Mouse (Mus musculus) WW6 (cell line): ENCODE results near the gene Skap2.

ENCODE experiments used
- DNase-seq: peaks from one replicate; pipeline ENCODE4 v3.0.0-alpha.2; 2013; ENCODE audit warnings: low read depth, low spot score

The Skap2 gene

DNA sequence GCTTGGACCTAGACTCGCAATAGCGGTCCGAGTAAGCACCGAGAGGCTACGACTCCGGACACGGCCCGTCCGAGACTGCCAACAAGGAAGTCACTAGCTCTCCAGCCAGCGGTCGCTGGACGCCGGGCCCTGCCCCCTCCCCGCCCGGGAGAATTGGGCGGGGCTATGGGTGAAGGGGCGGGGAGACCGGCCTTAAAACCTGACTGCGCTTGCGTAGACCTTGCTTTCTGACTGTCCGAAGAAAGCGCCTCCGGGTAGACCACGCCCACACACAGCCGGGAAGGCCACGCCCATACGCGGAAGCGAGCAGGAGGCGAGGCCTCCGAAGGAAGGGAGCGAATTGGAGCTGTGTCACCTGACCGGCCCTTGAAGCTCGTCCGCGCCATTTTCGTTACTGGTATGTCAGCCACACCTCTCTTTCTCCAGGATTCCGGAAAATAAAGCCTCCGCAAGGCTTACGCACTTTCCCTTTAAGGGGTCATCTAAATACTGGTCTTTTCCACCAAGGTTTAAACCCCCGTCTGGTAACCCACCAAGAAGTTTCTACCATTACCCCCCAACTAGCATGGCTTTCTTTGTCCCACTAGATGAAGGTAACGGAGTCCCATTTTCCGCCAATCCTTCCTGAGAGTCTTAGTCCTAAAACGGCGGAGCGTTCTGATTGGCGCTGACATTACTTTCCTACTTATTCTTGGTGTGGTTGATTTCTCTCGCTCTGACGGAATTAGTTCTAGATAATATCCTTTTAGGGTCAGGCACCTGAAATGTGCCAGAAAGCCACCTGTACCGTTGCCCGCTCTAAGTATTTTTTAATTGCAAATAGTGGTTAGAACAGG, at the start of gene Skap2:
Gene Skap2 (minus strand): TSS at position 141 of the 836 bp plus-strand sequence.
- DNase-seq, result peak; percentile 97

DNA sequence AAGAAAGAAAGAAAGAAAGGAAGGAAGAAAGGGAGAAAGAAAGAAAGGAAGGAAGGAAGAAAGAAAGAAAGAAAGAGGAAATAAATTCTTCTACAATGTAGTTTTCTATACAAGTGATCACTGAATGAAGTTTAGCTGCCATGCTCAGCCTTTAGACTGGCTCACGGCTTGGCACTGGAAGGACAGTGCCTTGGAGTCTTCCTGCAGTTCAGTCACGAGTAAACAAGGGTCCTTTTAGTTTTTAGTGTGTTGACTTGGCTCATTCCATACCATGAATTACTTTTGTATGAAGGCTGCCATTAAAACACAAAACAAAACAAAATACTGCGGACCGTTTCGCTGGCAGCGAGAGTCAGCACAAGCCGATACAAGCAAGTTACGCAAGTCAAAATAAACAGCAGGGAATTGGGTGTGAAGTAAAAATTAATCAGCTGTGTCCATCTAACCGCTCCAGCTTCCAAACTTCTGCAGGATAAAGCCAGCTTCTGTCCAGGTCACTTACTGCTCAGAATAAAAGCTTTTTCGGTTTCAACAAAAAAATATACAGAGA, 46.6 kb upstream of the Skap2 start:
- no peak for DNase-seq

- DNase-seq, result no peak
Measured at GRCm38 (mm10) chr6:52058120-52058519, 45.8 kb upstream of the Skap2 start.

- no peak for DNase-seq
Measured at GRCm38 (mm10) chr6:52053567-52054561, 41.5 kb upstream of the Skap2 start.

DNA sequence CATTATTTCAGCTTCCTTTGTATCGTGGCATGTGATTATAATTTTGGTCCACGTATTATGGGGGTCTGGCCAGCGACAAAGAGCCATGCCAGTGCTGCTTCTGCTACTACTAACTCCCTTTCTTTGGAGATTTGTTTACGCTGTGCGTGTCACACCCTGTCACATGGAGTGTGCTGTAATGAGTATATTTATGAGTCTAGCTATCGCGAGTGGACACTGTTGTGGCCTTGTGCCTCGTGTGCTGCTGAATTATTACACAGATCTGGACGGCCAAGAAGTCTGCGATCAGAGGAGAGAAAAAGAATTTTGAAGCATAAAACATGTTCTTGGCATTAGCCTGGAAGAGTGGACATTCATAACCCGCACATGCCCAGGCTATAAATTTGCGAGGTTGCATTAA, 37.7 kb upstream of the Skap2 start:
- DNase-seq, result no peak

DNA sequence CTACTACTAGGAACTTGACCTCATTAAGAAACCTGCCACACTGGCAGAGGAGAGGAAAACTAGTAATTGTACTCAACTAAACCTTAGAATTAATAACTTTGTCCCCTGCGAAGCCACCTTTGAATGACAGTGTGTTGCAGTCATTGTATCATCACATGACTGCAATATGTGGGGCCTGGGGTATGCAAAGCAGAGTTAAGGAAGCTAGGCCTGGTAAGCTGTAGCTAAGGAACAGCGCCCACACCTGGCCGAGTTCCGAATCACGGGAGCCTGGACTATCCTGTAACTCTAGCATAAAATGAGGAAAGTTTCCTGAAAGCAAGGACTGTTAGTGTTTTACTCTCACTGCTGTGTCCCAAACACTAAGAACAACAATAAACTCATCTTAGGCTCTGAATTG, 33.2 kb upstream of the Skap2 start:
- DNase-seq, result no peak

DNA sequence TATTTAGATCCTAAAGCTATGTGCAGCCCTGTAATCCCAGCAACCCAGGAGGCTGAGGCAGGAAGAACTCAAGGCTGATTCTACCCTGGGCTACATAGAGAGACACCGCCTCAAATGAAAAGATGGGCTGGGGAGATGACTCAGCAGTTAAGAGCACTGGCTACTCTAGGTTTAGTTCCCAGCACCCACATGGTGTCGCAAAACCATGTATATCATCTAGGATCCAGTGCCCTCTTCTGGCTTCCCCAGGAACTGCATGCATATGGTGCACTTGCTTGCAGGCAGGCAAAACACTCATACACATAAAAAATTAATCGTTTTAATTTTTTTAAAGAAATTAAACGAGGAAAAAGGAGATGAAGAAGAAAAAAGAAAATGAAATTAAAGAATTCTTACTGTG, 23.7 kb upstream of the Skap2 start:
- DNase-seq, result peak; percentile 72

- no peak for DNase-seq
Measured at GRCm38 (mm10) chr6:52031181-52031580, 18.8 kb upstream of the Skap2 start.

DNA sequence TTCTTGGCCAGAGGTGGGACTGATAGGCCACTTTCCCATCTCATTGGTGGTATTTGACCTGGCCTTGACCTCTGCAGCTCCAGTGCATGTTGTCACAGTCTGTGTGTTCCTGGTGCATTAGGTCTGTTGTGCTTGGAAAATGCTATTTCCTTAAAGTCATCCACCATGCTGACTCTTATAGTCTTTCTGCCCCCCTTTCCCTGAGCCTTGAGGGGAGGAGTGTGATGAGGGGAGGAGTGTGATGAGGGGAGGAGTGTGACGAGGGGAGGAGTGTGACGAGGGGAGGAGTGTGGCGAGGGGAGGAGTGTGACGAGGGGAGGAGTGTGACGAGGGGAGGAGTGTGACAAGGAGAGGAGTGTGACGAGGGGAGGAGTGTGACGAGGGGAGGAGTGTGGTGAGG, 15.8 kb upstream of the Skap2 start:
- DNase-seq, result no peak

GRCm38 (mm10) chr6:52027181-52027580, 14.8 kb upstream of the Skap2 start:
- DNase-seq, result no peak

DNA sequence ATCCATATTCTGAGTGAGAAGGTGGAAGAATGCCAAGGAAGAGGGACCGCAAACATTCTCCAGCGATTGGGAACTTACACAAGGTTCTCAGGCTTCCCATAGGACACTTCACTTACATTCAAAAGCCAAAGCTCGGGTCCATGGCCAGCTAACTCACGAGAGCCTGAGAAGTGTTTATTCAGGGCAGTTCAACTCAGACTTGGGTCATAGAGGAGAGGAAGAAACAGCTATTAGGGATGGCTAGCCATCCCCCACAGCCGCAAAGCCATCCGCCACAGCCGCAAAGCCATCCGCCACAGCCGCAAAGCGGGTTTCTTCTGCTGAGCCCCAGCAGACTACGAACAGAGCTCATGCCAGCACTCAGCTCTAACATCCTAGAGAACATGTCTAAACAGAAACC, 13.9 kb upstream of the Skap2 start:
- DNase-seq, result no peak

DNA sequence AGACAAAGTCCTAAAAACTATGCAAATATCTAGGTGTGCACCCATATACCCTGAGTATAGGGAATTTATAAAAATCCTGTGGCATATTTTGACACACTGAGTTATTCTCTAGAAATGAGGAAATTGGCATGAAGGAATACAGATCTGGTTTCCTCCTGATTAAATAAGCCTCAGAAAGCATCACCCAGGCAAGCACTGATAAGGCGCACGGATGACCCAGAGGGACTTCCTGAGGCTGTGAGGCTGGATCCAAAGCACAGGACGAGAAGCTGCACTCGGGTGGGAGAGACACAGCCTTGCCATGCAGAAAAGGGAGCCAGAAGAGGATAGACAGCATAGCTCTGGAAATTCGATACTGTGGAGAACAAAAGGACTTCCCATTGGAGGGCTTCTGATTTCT, 12.4 kb upstream of the Skap2 start:
- no peak for DNase-seq

- DNase-seq, result no peak
Measured at GRCm38 (mm10) chr6:52022363-52022762, 10.0 kb upstream of the Skap2 start.

GRCm38 (mm10) chr6:52020276-52020675, 7.9 kb upstream of the Skap2 start:
- no peak for DNase-seq

DNA sequence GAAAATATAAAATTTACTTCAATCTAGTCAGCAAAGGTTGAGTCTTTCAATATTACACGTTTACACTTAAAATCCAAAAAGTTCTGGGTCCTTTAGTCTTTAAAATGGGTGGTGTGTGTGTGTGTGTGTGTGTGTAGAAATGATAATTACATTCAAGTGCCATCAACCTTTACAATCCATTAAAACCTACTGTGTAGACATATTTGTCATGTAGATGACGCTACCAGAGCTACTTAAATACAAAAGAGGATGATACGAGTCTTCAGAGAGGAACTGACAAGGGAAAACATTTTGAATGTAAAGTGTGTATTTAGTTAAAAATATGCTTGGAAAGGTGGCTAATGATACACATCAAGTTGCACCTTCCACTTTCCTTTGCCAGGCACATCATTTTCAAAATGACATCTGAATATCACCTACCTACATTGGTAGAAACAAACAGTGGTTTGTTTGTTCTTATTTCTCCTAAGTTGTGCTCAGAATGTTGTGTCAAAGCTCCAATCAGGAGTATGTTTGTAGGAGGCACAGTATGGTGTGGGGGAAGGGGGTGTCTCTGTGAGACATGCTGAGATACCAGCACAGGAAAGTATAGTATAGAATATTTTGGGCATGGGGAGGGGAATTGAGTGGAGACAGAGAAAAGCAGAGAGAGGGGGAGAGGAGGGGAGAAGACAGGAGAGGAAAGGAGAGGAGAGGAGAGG, 1.0 kb upstream of the Skap2 start:
- DNase-seq, result no peak

- DNase-seq, result peak; percentile 57
Measured at GRCm38 (mm10) chr6:52011559-52012408, 565 bp downstream of the Skap2 start.

GRCm38 (mm10) chr6:52009385-52009784, 3.0 kb downstream of the Skap2 start:
- DNase-seq, result no peak

- no peak for DNase-seq
Measured at GRCm38 (mm10) chr6:52008757-52009156, 3.6 kb downstream of the Skap2 start.

- DNase-seq, result no peak
Measured at GRCm38 (mm10) chr6:52006649-52007218, 5.6 kb downstream of the Skap2 start.

DNA sequence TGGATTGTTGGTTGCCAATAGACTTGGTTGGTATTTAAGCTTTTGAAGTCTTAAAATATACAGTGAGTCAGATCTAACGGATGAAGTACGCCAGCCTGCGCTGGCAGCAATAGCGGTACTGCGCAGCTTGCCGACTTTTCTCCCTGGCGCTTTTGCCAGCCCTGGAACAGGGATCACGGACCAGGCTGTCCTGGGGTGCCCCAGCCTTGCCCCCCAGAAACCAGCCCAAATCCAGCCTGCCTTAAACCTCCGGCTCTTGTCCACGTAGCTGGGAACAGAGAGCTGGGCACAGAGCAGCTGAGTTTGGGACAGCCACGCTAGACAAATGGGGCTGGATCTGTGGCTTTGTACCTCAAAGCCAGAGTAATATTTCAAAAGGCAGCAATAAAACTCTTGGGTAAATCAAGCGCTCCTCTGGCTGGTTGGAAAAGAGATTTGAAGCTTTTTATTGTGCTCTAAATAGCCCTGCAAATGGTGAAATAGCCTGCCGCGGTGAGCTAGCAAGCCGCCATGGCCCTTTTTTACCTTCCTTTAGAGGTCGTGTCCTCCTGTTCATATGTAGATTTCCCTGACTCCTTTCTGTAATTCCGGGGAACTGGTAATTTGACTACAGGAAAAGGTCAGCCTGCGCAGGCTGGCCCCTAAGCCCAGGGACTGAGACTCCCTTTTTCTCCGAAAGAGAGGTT, 6.2 kb downstream of the Skap2 start:
- DNase-seq, result no peak
